11 mouse cellular contexts compared by ENCODE assay signal in genomic region chr7:116184358-116185057, GRCm38 (mm10).
DNase-seq lines count a peak whose midpoint lies in the region; ATAC-seq and TF ChIP-seq lines count a peak whose summit lies in the region.
"Had no signal": no experiment of that assay in that cellular context is flagged by ENCODE, and none has a peak within 500 bp of the region (broad histone marks: within the 10 kb centered on the region; RNA-seq: fewer than 3 reads in every experiment).

No protein-coding gene starts in this region.

- H3K4me2 ChIP-seq in limb, embryonic 12.5 days: no peak overlapping the region

- in situ Hi-C loops in ES-E14 (cut with MboI; ENCODE audit: low sequenced_read_pairs in 2 of 2, unreplicated experiment in 2 of 2): no loop called here

- no peak for DNase-seq in heart, embryonic 10.5 days (ENCODE audit: low spot score)
- DNase-seq in heart, postnatal 36 days: no peak
- DNase-seq in ES-E14 (ENCODE audit: low read depth, low spot score): no peak
- DNase-seq in hindbrain, embryonic 10.5 days (ENCODE audit: low spot score): peak; percentile 46
- no peak for DNase-seq in ovary, postnatal 36 days (ENCODE audit: low spot score)
- no peak for DNase-seq in thymus, postnatal 0 days (ENCODE audit: low spot score)
- DNase-seq in adrenal gland, adult 8-10 months: no peak
- DNase-seq: heart, postnatal 14 days; lung, postnatal 10 days had no signal

- H3K9ac ChIP-seq in ES-E14 (ENCODE audit: insufficient read depth, low read depth, low read length, poor library complexity, severe bottlenecking): no peak overlapping the region
- H3K9ac ChIP-seq in limb, embryonic 12.5 days (replicated peaks): no peak overlapping the region

- no peaks in the 10 kb centered on the region for H3K27me3 ChIP-seq in heart, embryonic 10.5 days (ENCODE audit: insufficient read depth, poor library complexity, severe bottlenecking)
- no peaks in the 10 kb centered on the region for H3K27me3 ChIP-seq in hindbrain, embryonic 10.5 days (ENCODE audit: insufficient read depth, poor library complexity, severe bottlenecking)
- H3K27me3 ChIP-seq in limb, embryonic 12.5 days: no peaks in the 10 kb centered on the region
- H3K27me3 ChIP-seq: Patski had no signal

- peak overlapping the region; percentile 79 for H3K27ac ChIP-seq in heart, embryonic 10.5 days
- peak overlapping the region; percentile 33; the same call in 1 of the 2 replicates for H3K27ac ChIP-seq in ES-E14 (ENCODE audit: insufficient read depth, low read depth, low read length, poor library complexity, severe bottlenecking)
- peak overlapping the region; percentile 86 for H3K27ac ChIP-seq in hindbrain, embryonic 10.5 days
- 0 out of 2 replicates have a peak overlapping the region, but pooled peaks have one; percentile 4 for H3K27ac ChIP-seq in limb, embryonic 12.5 days

- intact Hi-C loops in heart, postnatal 36 days (cut with DNase I): no loop called here

- H3K36me3 ChIP-seq in heart, embryonic 10.5 days: peaks cover 40% of the 10 kb centered on the region
- H3K36me3 ChIP-seq in ES-E14 (ENCODE audit: control insufficient read depth, insufficient read depth, low read length, poor library complexity, severe bottlenecking): peaks cover 24% of the 10 kb centered on the region; the same call in 1 of the 2 replicates
- H3K36me3 ChIP-seq in hindbrain, embryonic 10.5 days: peaks cover 11% of the 10 kb centered on the region
- no peaks in the 10 kb centered on the region for H3K36me3 ChIP-seq in limb, embryonic 12.5 days

- H3K4me1 ChIP-seq in heart, embryonic 10.5 days: peaks cover 87% of the 10 kb centered on the region
- peaks cover 0 to 22% of the 10 kb centered on the region in 2 experiments; a peak in 2 of 4 replicates for H3K4me1 ChIP-seq in ES-E14 (ENCODE audit: control insufficient read depth in 2 of 2, insufficient read depth in 2 of 2, low read length in 2 of 2, poor library complexity in 1 of 2)
- peaks cover 40% of the 10 kb centered on the region for H3K4me1 ChIP-seq in hindbrain, embryonic 10.5 days (replicated peaks)
- H3K4me1 ChIP-seq in limb, embryonic 12.5 days (replicated peaks): peaks cover 34% of the 10 kb centered on the region

- ATAC-seq in limb, embryonic 12.5 days (ENCODE audit: insufficient number of reproducible peaks, insufficient read depth, low FRiP score, low TSS enrichment, low read depth): no peak
- ATAC-seq: Patski had no signal

- WGBS in heart, embryonic 10.5 days: 35% methylated on average over 11 of the region's 11 CpGs
- 13% methylated on average over 11 of the region's 11 CpGs for WGBS in hindbrain, embryonic 10.5 days
- WGBS in limb, embryonic 12.5 days: 42% methylated on average over 11 of the region's 11 CpGs

- H3K4me3 ChIP-seq in heart, embryonic 10.5 days: 0 out of 2 replicates have a peak overlapping the region, but pooled peaks have one; percentile 27
- H3K4me3 ChIP-seq in ES-E14 (ENCODE audit: insufficient read depth in 1 of 2, low read depth in 1 of 2, low read length in 2 of 2, poor library complexity in 1 of 2, severe bottlenecking in 1 of 2): no peak overlapping the region
- no peak overlapping the region for H3K4me3 ChIP-seq in hindbrain, embryonic 10.5 days
- no peak overlapping the region for H3K4me3 ChIP-seq in limb, embryonic 12.5 days (replicated peaks)

- H3K9me3 ChIP-seq in heart, embryonic 10.5 days: no peaks in the 10 kb centered on the region
- H3K9me3 ChIP-seq in ES-E14 (ENCODE audit: control insufficient read depth, insufficient read depth, low read depth, low read length): no peaks in the 10 kb centered on the region
- H3K9me3 ChIP-seq in hindbrain, embryonic 10.5 days: no peaks in the 10 kb centered on the region
- H3K9me3 ChIP-seq in limb, embryonic 12.5 days: no peaks in the 10 kb centered on the region

TF ChIP-seq in ES-E14, 5 proteins besides CTCF, POLR2A, EP300 and RAD21:
- TF ChIP-seq CHD2 (IDR thresholded peaks at IDR 0.05; ENCODE audit: low read depth, low read length) (no peak), ZC3H11A (IDR thresholded peaks at IDR 0.05; ENCODE audit: borderline replicate concordance, low read depth, low read length) (no peak), ZNF384 (IDR thresholded peaks at IDR 0.05; ENCODE audit: low read depth, low read length) (no peak), MAFK (IDR thresholded peaks at IDR 0.05; ENCODE audit: insufficient read depth, low read depth, low read length) (no peak), HCFC1 (IDR thresholded peaks at IDR 0.05; ENCODE audit: borderline replicate concordance, insufficient read depth, low read length) (no peak)

Comparison
In these comparisons a context has a peak if more than half of its experiments do, and no peak if none do; other contexts are left out.
1. H3K27ac ChIP-seq: peak in every context shown above with its lines; median percentile 86 in hindbrain, embryonic 10.5 days; 79 in heart, embryonic 10.5 days; 33 in ES-E14; 4 in limb, embryonic 12.5 days.